10 mouse cellular contexts compared by ENCODE assay signal in genomic region chr10:120582497-120582896, GRCm38 (mm10).
DNase-seq lines count a peak whose midpoint lies in the region; ATAC-seq lines count a peak whose summit lies in the region.
"Had no signal": no experiment of that assay in that cellular context is flagged by ENCODE, and none has a peak within 500 bp of the region (broad histone marks: within the 10 kb centered on the region; RNA-seq: fewer than 3 reads in every experiment).

No protein-coding gene starts in this region.

- no peak for DNase-seq in heart, postnatal 36 days
- peak; percentile 14 for DNase-seq in urinary bladder, postnatal 14 days (ENCODE audit: low spot score)
- no peak for DNase-seq in urinary bladder, postnatal 10 days (ENCODE audit: low spot score)
- DNase-seq in layer of hippocampus, adult 9-11 months = no peak
- DNase-seq in thymus, postnatal 25 days = no peak

- peak overlapping the region; percentile 48 for H3K4me2 ChIP-seq in heart, embryonic 11.5 days
- no peak overlapping the region for H3K4me2 ChIP-seq in kidney, embryonic 14.5 days (replicated peaks; ENCODE audit: low read depth, low read length)
- H3K4me2 ChIP-seq: embryonic facial prominence, embryonic 15.5 days; midbrain, embryonic 11.5 days had no signal

- no peaks in the 10 kb centered on the region for H3K36me3 ChIP-seq in heart, embryonic 11.5 days (ENCODE audit: control insufficient read depth, insufficient read depth, low read length)
- no peaks in the 10 kb centered on the region for H3K36me3 ChIP-seq in kidney, embryonic 14.5 days (ENCODE audit: control insufficient read depth, insufficient read depth, low read length)
- H3K36me3 ChIP-seq: embryonic facial prominence, embryonic 15.5 days had no signal

- WGBS in heart, embryonic 11.5 days (ENCODE audit: insufficient replicate concordance) = 7% methylated on average over 7 of the region's 7 CpGs
- WGBS in kidney, embryonic 14.5 days = 29% methylated on average over 7 of the region's 7 CpGs

- ATAC-seq in heart, embryonic 11.5 days (replicated peaks; ENCODE audit: insufficient number of reproducible peaks, low FRiP score, low TSS enrichment) = peak; percentile 59; the same call in 1 of the 2 replicates
- ATAC-seq in kidney, embryonic 14.5 days (ENCODE audit: low FRiP score, low TSS enrichment) = peak; percentile 81
- no peak for ATAC-seq in megakaryocyte progenitor cell, adult 5-6 weeks (replicated peaks; ENCODE audit: poor library complexity)

- no peak overlapping the region for H3K4me3 ChIP-seq in heart, embryonic 11.5 days (ENCODE audit: low read depth, low read length)
- no peak overlapping the region for H3K4me3 ChIP-seq in kidney, embryonic 14.5 days (ENCODE audit: low read length)
- H3K4me3 ChIP-seq: embryonic facial prominence, embryonic 15.5 days had no signal

- H3K9me3 ChIP-seq in heart, embryonic 11.5 days (replicated peaks; ENCODE audit: control insufficient read depth, low read length) = no peaks in the 10 kb centered on the region
- H3K9me3 ChIP-seq in kidney, embryonic 14.5 days (ENCODE audit: control insufficient read depth, low read length) = no peaks in the 10 kb centered on the region
- H3K9me3 ChIP-seq: embryonic facial prominence, embryonic 15.5 days had no signal

- 0 out of 2 replicates have a peak overlapping the region, but pooled peaks have one; percentile 32 for H3K27ac ChIP-seq in heart, embryonic 11.5 days (ENCODE audit: low read depth, low read length)
- H3K27ac ChIP-seq in kidney, embryonic 14.5 days (ENCODE audit: low read depth, low read length) = no peak overlapping the region
- H3K27ac ChIP-seq: embryonic facial prominence, embryonic 15.5 days had no signal

- H3K9ac ChIP-seq in heart, embryonic 11.5 days (ENCODE audit: low read depth, low read length) = no peak overlapping the region
- no peak overlapping the region for H3K9ac ChIP-seq in kidney, embryonic 14.5 days (ENCODE audit: low read depth, low read length)
- H3K9ac ChIP-seq: embryonic facial prominence, embryonic 15.5 days had no signal

- peaks cover 13% of the 10 kb centered on the region for H3K4me1 ChIP-seq in heart, embryonic 11.5 days (ENCODE audit: control insufficient read depth, insufficient read depth, low read length)
- H3K4me1 ChIP-seq in kidney, embryonic 14.5 days (ENCODE audit: control insufficient read depth, insufficient read depth, low read length) = peaks cover 4% of the 10 kb centered on the region; the same call in 1 of the 2 replicates
- H3K4me1 ChIP-seq: embryonic facial prominence, embryonic 15.5 days had no signal

- intact Hi-C loops in heart, postnatal 36 days (cut with DNase I) = loop anchor here (10.0 kb wide), 1 partner anchor 278 kb away; no protein-coding TSS in a partner anchor

- no peaks in the 10 kb centered on the region for H3K27me3 ChIP-seq in heart, embryonic 11.5 days (ENCODE audit: control insufficient read depth, insufficient read depth, low read length)
- no peaks in the 10 kb centered on the region for H3K27me3 ChIP-seq in kidney, embryonic 14.5 days (ENCODE audit: control insufficient read depth, insufficient read depth, low read length)
- H3K27me3 ChIP-seq: embryonic facial prominence, embryonic 15.5 days had no signal
